ENCODE assay signal across 15 mouse cellular contexts in genomic region chr1:189864846-189865560, GRCm38 (mm10). TPM values are rescaled to one million over a fixed set of nuclear protein-coding genes. Genes with fewer than 3 reads are reported as not detected.
DNase-seq lines count a peak whose midpoint lies in the region; ATAC-seq lines count a peak whose summit lies in the region.
"Had no signal": no experiment of that assay in that cellular context is flagged by ENCODE, and none has a peak within 500 bp of the region (broad histone marks: within the 10 kb centered on the region; RNA-seq: fewer than 3 reads in every experiment).

No protein-coding gene starts in this region.

- H3K27ac ChIP-seq in midbrain, embryonic 12.5 days (replicated peaks): 0 out of 2 replicates have a peak overlapping the region, but pooled peaks have one; percentile 20
- H3K27ac ChIP-seq in midbrain, embryonic 10.5 days (replicated peaks): no peak overlapping the region
- no peak overlapping the region for H3K27ac ChIP-seq in forebrain, embryonic 16.5 days (ENCODE audit: low read length)
- peak overlapping the region; percentile 35; the same call in 1 of the 2 replicates for H3K27ac ChIP-seq in midbrain, embryonic 15.5 days
- H3K27ac ChIP-seq: intestine, embryonic 15.5 days; kidney, postnatal 0 days; limb, embryonic 15.5 days had no signal

- no peak overlapping the region for H3K4me2 ChIP-seq in midbrain, embryonic 12.5 days (replicated peaks)
- no peak overlapping the region for H3K4me2 ChIP-seq in forebrain, embryonic 16.5 days (ENCODE audit: low read length)
- no peak overlapping the region; the same call in 1 of the 2 replicates for H3K4me2 ChIP-seq in midbrain, embryonic 15.5 days
- H3K4me2 ChIP-seq: intestine, embryonic 15.5 days; limb, embryonic 15.5 days had no signal

- ATAC-seq in frontal cortex, adult (ENCODE audit: low TSS enrichment): peak; percentile 41; the same call in 1 of the 2 replicates
- no peak for ATAC-seq in midbrain, embryonic 12.5 days (ENCODE audit: low FRiP score, low read depth)
- peak; percentile 76 for ATAC-seq in forebrain, embryonic 16.5 days
- peak; percentile 57 for ATAC-seq in midbrain, embryonic 15.5 days (replicated peaks)
- no peak for ATAC-seq in megakaryocyte progenitor cell, adult 5-6 weeks (replicated peaks; ENCODE audit: poor library complexity)
- ATAC-seq: intestine, embryonic 15.5 days had no signal

- 80% methylated on average over 15 of the region's 15 CpGs for WGBS in midbrain, embryonic 12.5 days
- 89% methylated on average over 15 of the region's 15 CpGs for WGBS in midbrain, embryonic 10.5 days
- WGBS in forebrain, embryonic 16.5 days: 37% methylated on average over 15 of the region's 15 CpGs
- WGBS in midbrain, embryonic 15.5 days: 40% methylated on average over 15 of the region's 15 CpGs

- H3K9ac ChIP-seq in midbrain, embryonic 12.5 days (replicated peaks): no peak overlapping the region
- no peak overlapping the region for H3K9ac ChIP-seq in forebrain, embryonic 16.5 days (replicated peaks; ENCODE audit: low read depth, low read length)
- H3K9ac ChIP-seq in midbrain, embryonic 15.5 days: no peak overlapping the region
- H3K9ac ChIP-seq: intestine, embryonic 15.5 days; limb, embryonic 15.5 days had no signal

- H3K36me3 ChIP-seq in midbrain, embryonic 12.5 days: no peaks in the 10 kb centered on the region
- peaks cover 17% of the 10 kb centered on the region for H3K36me3 ChIP-seq in midbrain, embryonic 10.5 days
- H3K36me3 ChIP-seq in forebrain, embryonic 16.5 days (ENCODE audit: control insufficient read depth, insufficient read depth): no peaks in the 10 kb centered on the region
- H3K36me3 ChIP-seq in midbrain, embryonic 15.5 days (replicated peaks): no peaks in the 10 kb centered on the region
- H3K36me3 ChIP-seq: G1E had no signal

- no peak overlapping the region for H3K4me3 ChIP-seq in midbrain, embryonic 12.5 days
- no peak overlapping the region for H3K4me3 ChIP-seq in midbrain, embryonic 10.5 days
- no peak overlapping the region for H3K4me3 ChIP-seq in forebrain, embryonic 16.5 days (replicated peaks; ENCODE audit: low read length)
- no peak overlapping the region for H3K4me3 ChIP-seq in midbrain, embryonic 15.5 days
- H3K4me3 ChIP-seq: intestine, embryonic 15.5 days; limb, embryonic 15.5 days had no signal

- DNase-seq in frontal cortex, postnatal 25 days (ENCODE audit: low spot score in 2 of 2): no peak
- DNase-seq in midbrain, embryonic 10.5 days (ENCODE audit: low spot score): no peak
- no peak for DNase-seq in left cerebral cortex, adult 18-20 months (ENCODE audit: low spot score in 2 of 2)
- DNase-seq: cerebellum, adult 2 months; layer of hippocampus, postnatal 36 days; lung, adult 2 months had no signal

- peaks cover 4% of the 10 kb centered on the region; the same call in 1 of the 2 replicates for H3K4me1 ChIP-seq in midbrain, embryonic 12.5 days
- H3K4me1 ChIP-seq in midbrain, embryonic 10.5 days: peaks cover 7% of the 10 kb centered on the region
- H3K4me1 ChIP-seq in forebrain, embryonic 16.5 days (replicated peaks; ENCODE audit: control insufficient read depth, insufficient read depth, low read length): peaks cover 10% of the 10 kb centered on the region; the same call in 1 of the 2 replicates
- peaks cover 20% of the 10 kb centered on the region for H3K4me1 ChIP-seq in midbrain, embryonic 15.5 days

- no peaks in the 10 kb centered on the region for H3K9me3 ChIP-seq in midbrain, embryonic 12.5 days
- no peaks in the 10 kb centered on the region for H3K9me3 ChIP-seq in midbrain, embryonic 10.5 days (replicated peaks)
- no peaks in the 10 kb centered on the region for H3K9me3 ChIP-seq in forebrain, embryonic 16.5 days (ENCODE audit: control insufficient read depth, low read length)
- H3K9me3 ChIP-seq in midbrain, embryonic 15.5 days: no peaks in the 10 kb centered on the region
- H3K9me3 ChIP-seq: intestine, embryonic 15.5 days; limb, embryonic 15.5 days had no signal

- no peaks in the 10 kb centered on the region for H3K27me3 ChIP-seq in midbrain, embryonic 12.5 days
- H3K27me3 ChIP-seq in midbrain, embryonic 10.5 days (ENCODE audit: low read depth, poor library complexity, severe bottlenecking): no peaks in the 10 kb centered on the region
- no peaks in the 10 kb centered on the region for H3K27me3 ChIP-seq in forebrain, embryonic 16.5 days (replicated peaks; ENCODE audit: control insufficient read depth, insufficient read depth, low read length)
- H3K27me3 ChIP-seq in midbrain, embryonic 15.5 days (replicated peaks): no peaks in the 10 kb centered on the region
- H3K27me3 ChIP-seq: intestine, embryonic 15.5 days; limb, embryonic 15.5 days had no signal

RNA-seq across cellular contexts. Expression of gene Smyd2, which starts 57.2 kb away (rescaled TPM):
- polyA plus RNA-seq in midbrain, embryonic 12.5 days (2016; fragmentation: Nextera tagmentation; extraction: Ambion mirVana): 41.1 and 44.1 TPM in 2 replicates
- polyA plus RNA-seq in midbrain, embryonic 10.5 days (2016; fragmentation: Nextera tagmentation; extraction: Ambion mirVana): 62.7 and 68.3 TPM in 2 replicates
- polyA plus RNA-seq in forebrain, embryonic 16.5 days (2015; fragmentation: Nextera tagmentation; extraction: Ambion mirVana): 76.8 and 80.7 TPM in 2 replicates
- 71.3 and 71.8 TPM in 2 replicates for polyA plus RNA-seq in midbrain, embryonic 15.5 days (2015; fragmentation: Nextera tagmentation; extraction: Ambion mirVana)
- 100 to 1,000 TPM in 1 of 2 experiments, 10 to 100 TPM in 1; 88.4 to 113 TPM for total RNA-seq in left cerebral cortex, adult 18-20 months (2021)
- total RNA-seq in megakaryocyte progenitor cell, adult 5-6 weeks (2015): 88.9 and 94.8 TPM in 2 replicates
- 99.6 and 139 TPM in 2 replicates for total RNA-seq in megakaryocyte progenitor cell, adult 5-6 weeks (2017)
- total RNA-seq: G1E had no signal
- polyA plus RNA-seq: G1E had no signal

Comparison
In these comparisons a context has a peak if more than half of its experiments do, and no peak if none do; other contexts are left out.
1. ATAC-seq: peak in frontal cortex, adult (single experiment), forebrain, embryonic 16.5 days (single experiment) and midbrain, embryonic 15.5 days (single experiment); none in midbrain, embryonic 12.5 days (single experiment) and megakaryocyte progenitor cell, adult 5-6 weeks (single experiment).
2. H3K27ac ChIP-seq: peak in midbrain, embryonic 12.5 days (single experiment) and midbrain, embryonic 15.5 days (single experiment); none in midbrain, embryonic 10.5 days (single experiment) and forebrain, embryonic 16.5 days (single experiment).